Mouse (Mus musculus) liver, postnatal 0 days (tissue): Measurements from ENCODE around the gene Mrpl52. TPM values are rescaled to one million over a fixed set of nuclear protein-coding genes. Genes with fewer than 3 reads are reported as not detected.
A peak's percentile ranks its signal among the peaks of the same experiment; 100 is the strongest.

ENCODE experiments used
- ATAC-seq: fragments of 200-750 bp; cut with Nextera tagmentation; 2 replicates; pipeline ENCODE4 v1.8.0; 2017; ENCODE audit warnings: mild to moderate bottlenecking, moderate library complexity
- DNase-seq: peaks from one replicate; pipeline ENCODE4 v3.0.0-alpha.2; 2016
- H3K27ac ChIP-seq: fragments of 300-500 bp; sonication (generic); 2 replicates; pipeline ENCODE4 v1.5.1; 2014; ENCODE audit warnings: antibody characterized with exemption, moderate library complexity, mild to moderate bottlenecking, low read depth
- H3K27me3 ChIP-seq: fragments of 300-500 bp; sonication (generic); 2 replicates; pipeline ENCODE4 v1.6.1; 2014; ENCODE audit warnings: low read length, control low read depth, mixed read lengths; ENCODE audit not compliant: insufficient read depth
- H3K36me3 ChIP-seq: fragments of 300-500 bp; sonication (generic); replicated peaks from 2 replicates; pipeline ENCODE4 v1.6.1; 2014; ENCODE audit warnings: mild to moderate bottlenecking, control low read depth, low read length, moderate library complexity, mixed read lengths; ENCODE audit not compliant: insufficient read depth
- H3K4me1 ChIP-seq: fragments of 300-500 bp; sonication (generic); 2 replicates; pipeline ENCODE4 v1.6.1; 2014; ENCODE audit warnings: antibody characterized with exemption, mild to moderate bottlenecking, control low read depth; ENCODE audit not compliant: insufficient read depth
- H3K4me2 ChIP-seq: fragments of 300-500 bp; sonication (generic); 2 replicates; pipeline ENCODE4 v1.6.1; 2014; ENCODE audit warnings: low read depth, mild to moderate bottlenecking, low read length, moderate library complexity, mixed read lengths
- H3K4me3 ChIP-seq: fragments of 300-500 bp; sonication (generic); 2 replicates; pipeline ENCODE4 v1.5.1; 2014; ENCODE audit warnings: low read depth, low read length
- H3K9ac ChIP-seq: fragments of 300-500 bp; sonication (generic); replicated peaks from 2 replicates; pipeline ENCODE4 v1.6.1; 2014; ENCODE audit warnings: mild to moderate bottlenecking, moderate library complexity
- H3K9me3 ChIP-seq: fragments of 300-500 bp; sonication (generic); 2 replicates; pipeline ENCODE4 v1.6.1; 2016; ENCODE audit warnings: mild to moderate bottlenecking, control low read depth, low read length, mixed read lengths
- CTCF ChIP-seq: sonication (generic); IDR thresholded peaks from 2 replicates; pipeline ENCODE4 v1.5.1; 2016; ENCODE audit warnings: antibody characterized with exemption, low read depth
- EP300 ChIP-seq: IDR thresholded peaks from 2 replicates; pipeline ENCODE4 v1.6.1; 2016; ENCODE audit warnings: antibody characterized with exemption, low read depth, mild to moderate bottlenecking
- WGBS: fragments of 180-500 bp; shearing (Covaris S2); extraction: QIAGEN DNeasy Blood & Tissue Kit; methylation state at CpG from one replicate; pipeline ENCODE4 v1.1.7; 2014; ENCODE audit not compliant: insufficient replicate concordance; 5-methylcytosine and 5-hydroxymethylcytosine counted together
- polyA plus RNA-seq: library from polyadenylated mRNA; unstranded; fragments of >200 nt; fragmentation: Nextera tagmentation; extraction: Ambion mirVana; gene quantifications from 2 replicates; pipeline ENCODE4 v1.2.1, GENCODE M21; 2015

The Mrpl52 gene
- 261 and 284 TPM in 2 replicates for polyA plus RNA-seq

- WGBS = under 1% methylated on average over 48 of the region's 48 CpGs
- H3K4me2 ChIP-seq = peak within 1 kb of the TSS; percentile 94
- peak within 1 kb of the TSS; percentile 77 for H3K4me3 ChIP-seq
- H3K9ac ChIP-seq = peak within 1 kb of the TSS; percentile 81
- H3K4me1 ChIP-seq = peaks cover 58% of the 10 kb centered on the region
- peaks cover 1% of the 10 kb centered on the region; the same call in 1 of the 2 replicates for H3K27me3 ChIP-seq
- TF ChIP-seq CTCF (no peak), EP300 (peak; percentile 79)
- peak; percentile 77 for ATAC-seq
- peak within 1 kb of the TSS; percentile 87 for H3K27ac ChIP-seq
- DNase-seq = peak; percentile 94
- H3K9me3 ChIP-seq = no peaks in the 10 kb centered on the region
- H3K36me3 ChIP-seq = peaks cover 4% of the 10 kb centered on the region
These were observed at the start of gene Mrpl52 for GRCm38 (mm10) chr14:54426689-54427398. Gene Mrpl52, plus strand, starts transcription at chr14:54426909.

- no peak for TF ChIP-seq CTCF
- no peak for TF ChIP-seq EP300
- peaks cover 5% of the 10 kb centered on the region; the same call in 1 of the 2 replicates for H3K4me1 ChIP-seq
- no peak overlapping the region for H3K9ac ChIP-seq
- DNase-seq (no peak), ATAC-seq (no peak)
- H3K9me3 ChIP-seq = no peaks in the 10 kb centered on the region
- no peak overlapping the region for H3K4me3 ChIP-seq
- peaks cover 9% of the 10 kb centered on the region for H3K36me3 ChIP-seq
- 77% methylated on average over 6 of the region's 6 CpGs for WGBS
- no peaks in the 10 kb centered on the region for H3K27me3 ChIP-seq
- H3K27ac ChIP-seq = no peak overlapping the region
- no peak overlapping the region for H3K4me2 ChIP-seq
These were observed 49.5 kb upstream of the Mrpl52 start for GRCm38 (mm10) chr14:54377166-54377565.

- Histone ChIP-seq H3K4me2 (no peak overlapping the region), H3K27me3 (no peaks in the 10 kb centered on the region), H3K36me3 (no peaks in the 10 kb centered on the region), H3K9ac (no peak overlapping the region), H3K4me3 (no peak overlapping the region), H3K4me1 (peaks cover 23% of the 10 kb centered on the region), H3K9me3 (no peaks in the 10 kb centered on the region), H3K27ac (no peak overlapping the region)
- WGBS = 60% methylated on average over 13 of the region's 13 CpGs
- DNase-seq (no peak), ATAC-seq (no peak)
- TF ChIP-seq CTCF (no peak), EP300 (no peak)
These were observed 47.1 kb upstream of the Mrpl52 start for GRCm38 (mm10) chr14:54379571-54379970.

GRCm38 (mm10) chr14:54380616-54381015 is 46.1 kb upstream of the Mrpl52 start:
- no peak overlapping the region for H3K4me2 ChIP-seq
- WGBS = 60% methylated on average over 4 of the region's 4 CpGs
- peaks cover 24% of the 10 kb centered on the region for H3K4me1 ChIP-seq
- no peaks in the 10 kb centered on the region for H3K9me3 ChIP-seq
- H3K9ac ChIP-seq = no peak overlapping the region
- no peak for TF ChIP-seq CTCF
- TF ChIP-seq EP300 = no peak
- H3K27me3 ChIP-seq = no peaks in the 10 kb centered on the region
- ATAC-seq (no peak), DNase-seq (no peak)
- H3K27ac ChIP-seq = peak overlapping the region; percentile 34; the same call in 1 of the 2 replicates
- H3K36me3 ChIP-seq = no peaks in the 10 kb centered on the region
- no peak overlapping the region for H3K4me3 ChIP-seq

- DNase-seq (no peak), ATAC-seq (peak; percentile 43)
- H3K4me2 ChIP-seq = peak overlapping the region; percentile 43
- H3K9ac ChIP-seq = no peak overlapping the region
- no peaks in the 10 kb centered on the region for H3K9me3 ChIP-seq
- peak overlapping the region; percentile 66 for H3K27ac ChIP-seq
- H3K27me3 ChIP-seq = no peaks in the 10 kb centered on the region
- H3K4me3 ChIP-seq = no peak overlapping the region
- peaks cover 24% of the 10 kb centered on the region for H3K4me1 ChIP-seq
- 52% methylated on average over 10 of the region's 10 CpGs for WGBS
- H3K36me3 ChIP-seq = no peaks in the 10 kb centered on the region
- no peak for TF ChIP-seq CTCF
- TF ChIP-seq EP300 = no peak
These were observed 44.9 kb upstream of the Mrpl52 start for GRCm38 (mm10) chr14:54381816-54382215.

GRCm38 (mm10) chr14:54382641-54383040 is 44.1 kb upstream of the Mrpl52 start:
- H3K36me3 ChIP-seq = no peaks in the 10 kb centered on the region
- TF ChIP-seq CTCF (no peak), EP300 (no peak)
- H3K4me2 ChIP-seq = no peak overlapping the region
- H3K27ac ChIP-seq = peak overlapping the region; percentile 51
- no peak overlapping the region for H3K9ac ChIP-seq
- no peak overlapping the region for H3K4me3 ChIP-seq
- DNase-seq (no peak), ATAC-seq (no peak)
- peaks cover 24% of the 10 kb centered on the region for H3K4me1 ChIP-seq
- H3K27me3 ChIP-seq = no peaks in the 10 kb centered on the region
- no peaks in the 10 kb centered on the region for H3K9me3 ChIP-seq
- WGBS = 68% methylated on average over 9 of the region's 9 CpGs
